Mouse (Mus musculus) limb, embryonic 14.5 days (tissue): ENCODE results near the gene Asf1b. TPM values are rescaled to one million over a fixed set of nuclear protein-coding genes. Genes with fewer than 3 reads are reported as not detected.

Experiments
- ATAC-seq: fragments of 200-750 bp; cut with Nextera tagmentation; 2 replicates; pipeline ENCODE4 v1.8.0; 2017; ENCODE audit warnings: low read depth, moderate number of reproducible peaks, moderate TSS enrichment; ENCODE audit not compliant: low FRiP score
- DNase-seq: peaks from one replicate; pipeline ENCODE4 v3.0.0-alpha.2; 2015; ENCODE audit warnings: low spot score
- H3K27ac ChIP-seq: fragments of 300-500 bp; sonication (generic); replicated peaks from 2 replicates; pipeline ENCODE4 v1.5.1; 2014; ENCODE audit warnings: low read depth, mild to moderate bottlenecking, low read length, moderate library complexity, mixed read lengths
- H3K27me3 ChIP-seq: fragments of 300-500 bp; sonication (generic); 2 replicates; pipeline ENCODE4 v1.6.1; 2014; ENCODE audit warnings: low read length, mixed read lengths; ENCODE audit not compliant: control insufficient read depth, insufficient read depth
- H3K36me3 ChIP-seq: fragments of 300-500 bp; sonication (generic); 2 replicates; pipeline ENCODE4 v1.6.1; 2014; ENCODE audit warnings: mild to moderate bottlenecking, low read length, moderate library complexity, mixed read lengths; ENCODE audit not compliant: control insufficient read depth, insufficient read depth
- H3K4me1 ChIP-seq: fragments of 300-500 bp; sonication (generic); 2 replicates; pipeline ENCODE4 v1.6.1; 2014; ENCODE audit warnings: antibody characterized with exemption, low read length, mixed read lengths; ENCODE audit not compliant: control insufficient read depth, insufficient read depth
- H3K4me2 ChIP-seq: fragments of 300-500 bp; sonication (generic); replicated peaks from 2 replicates; pipeline ENCODE4 v1.6.1; 2014; ENCODE audit warnings: low read depth, mild to moderate bottlenecking, low read length, moderate library complexity; ENCODE audit not compliant: severe bottlenecking
- H3K4me3 ChIP-seq: fragments of 300-500 bp; sonication (generic); replicated peaks from 2 replicates; pipeline ENCODE4 v1.5.1; 2014; ENCODE audit warnings: low read length
- H3K9ac ChIP-seq: fragments of 300-500 bp; sonication (generic); 2 replicates; pipeline ENCODE4 v1.6.1; 2014; ENCODE audit warnings: mild to moderate bottlenecking, low read depth, low read length, moderate library complexity; ENCODE audit not compliant: severe bottlenecking
- H3K9me3 ChIP-seq: fragments of 300-500 bp; sonication (generic); 2 replicates; pipeline ENCODE4 v1.6.1; 2016; ENCODE audit warnings: low read length; ENCODE audit not compliant: control insufficient read depth
- POLR2A ChIP-seq: fragments of 200-500 bp; IDR thresholded peaks from 2 replicates; pipeline ENCODE4 v1.8.0; 2012; ENCODE audit warnings: inconsistent platforms, mild to moderate bottlenecking, moderate library complexity, borderline replicate concordance; ENCODE audit not compliant: insufficient read depth, insufficient read length; ENCODE audit errors: extremely low read depth
- WGBS: fragments of 180-500 bp; shearing (Covaris S2); extraction: QIAGEN DNeasy Blood & Tissue Kit; methylation state at CpG from one replicate; pipeline ENCODE4 v1.1.7; 2014; 5-methylcytosine and 5-hydroxymethylcytosine counted together
- polyA plus RNA-seq, 2 experiments: library from polyadenylated mRNA; depleted of rRNA in 1 of 2; stranded (reverse) in 1 of 2; unstranded in 1 of 2; fragments of >200 nt; fragmentation: Nextera tagmentation in 1 of 2; extraction: Ambion mirVana in 1 of 2; gene quantifications; 2 replicates each; pipeline versions ENCODE4 v1.2.1 to v1.2.3; 2012 to 2014

Asf1b gene
- polyA plus RNA-seq, 2 experiments: 61.2 to 76.2 TPM

GRCm38 (mm10) chr8:83926266-83926665 is 29.0 kb upstream of the Asf1b start:
- no peak overlapping the region for H3K9ac ChIP-seq
- no peak overlapping the region for H3K4me2 ChIP-seq
- no peaks in the 10 kb centered on the region for H3K27me3 ChIP-seq
- WGBS: 77% methylated on average over 7 of the region's 7 CpGs
- TF ChIP-seq POLR2A: no peak
- ATAC-seq: no peak
- H3K9me3 ChIP-seq: no peaks in the 10 kb centered on the region
- no peak overlapping the region for H3K4me3 ChIP-seq
- no peak for DNase-seq
- no peaks in the 10 kb centered on the region for H3K4me1 ChIP-seq
- peaks cover 96% of the 10 kb centered on the region for H3K36me3 ChIP-seq
- no peak overlapping the region for H3K27ac ChIP-seq

- H3K27ac ChIP-seq: no peak overlapping the region
- H3K36me3 ChIP-seq: peaks cover 100% of the 10 kb centered on the region
- ATAC-seq: no peak
Observed at GRCm38 (mm10) chr8:83934222-83934621, 21.1 kb upstream of the Asf1b start.

GRCm38 (mm10) chr8:83934994-83935393 is 20.3 kb upstream of the Asf1b start:
- 86% methylated on average over 2 of the region's 2 CpGs for WGBS
- Histone ChIP-seq H3K9ac (no peak overlapping the region), H3K9me3 (no peaks in the 10 kb centered on the region), H3K27ac (no peak overlapping the region), H3K4me3 (no peak overlapping the region), H3K4me1 (no peaks in the 10 kb centered on the region), H3K4me2 (no peak overlapping the region), H3K36me3 (peaks cover 99% of the 10 kb centered on the region), H3K27me3 (no peaks in the 10 kb centered on the region)
- TF ChIP-seq POLR2A: no peak
- DNase-seq: no peak
- ATAC-seq: no peak

More at GRCm38 (mm10) chr8:83934222-83934621, 21.1 kb upstream of the Asf1b start:
- no peaks in the 10 kb centered on the region for H3K9me3 ChIP-seq
- H3K4me3 ChIP-seq: no peak overlapping the region
- no peak for TF ChIP-seq POLR2A
- H3K4me2 ChIP-seq: no peak overlapping the region
- H3K4me1 ChIP-seq: no peaks in the 10 kb centered on the region
- WGBS: 91% methylated on average over 4 of the region's 5 CpGs
- H3K9ac ChIP-seq: no peak overlapping the region
- H3K27me3 ChIP-seq: no peaks in the 10 kb centered on the region
- no peak for DNase-seq

GRCm38 (mm10) chr8:83935435-83935834 is 19.9 kb upstream of the Asf1b start:
- DNase-seq: no peak
- H3K27me3 ChIP-seq: no peaks in the 10 kb centered on the region
- no peak for TF ChIP-seq POLR2A
- peaks cover 97% of the 10 kb centered on the region for H3K36me3 ChIP-seq
- H3K4me3 ChIP-seq: no peak overlapping the region
- no peaks in the 10 kb centered on the region for H3K9me3 ChIP-seq
- no peak for ATAC-seq
- no peak overlapping the region for H3K27ac ChIP-seq
- WGBS: 95% methylated on average over 8 of the region's 8 CpGs
- H3K4me2 ChIP-seq: no peak overlapping the region
- no peaks in the 10 kb centered on the region for H3K4me1 ChIP-seq
- H3K9ac ChIP-seq: no peak overlapping the region

- Histone ChIP-seq H3K4me1 (no peaks in the 10 kb centered on the region), H3K27ac (no peak overlapping the region), H3K4me3 (no peak overlapping the region), H3K27me3 (no peaks in the 10 kb centered on the region), H3K4me2 (no peak overlapping the region), H3K9me3 (no peaks in the 10 kb centered on the region), H3K36me3 (peaks cover 75% of the 10 kb centered on the region), H3K9ac (no peak overlapping the region)
- ATAC-seq (no peak), DNase-seq (no peak)
- no peak for TF ChIP-seq POLR2A
- 87% methylated on average over 7 of the region's 7 CpGs for WGBS
Observed at GRCm38 (mm10) chr8:83937645-83938044, 17.7 kb upstream of the Asf1b start.

GRCm38 (mm10) chr8:83938330-83938729 is 17.0 kb upstream of the Asf1b start:
- peaks cover 68% of the 10 kb centered on the region for H3K36me3 ChIP-seq
- H3K27ac ChIP-seq: no peak overlapping the region

More at GRCm38 (mm10) chr8:83938330-83938729, 17.0 kb upstream of the Asf1b start:
- 95% methylated on average over 15 of the region's 15 CpGs for WGBS
- Histone ChIP-seq H3K27me3 (no peaks in the 10 kb centered on the region), H3K4me1 (no peaks in the 10 kb centered on the region), H3K4me3 (no peak overlapping the region), H3K9ac (no peak overlapping the region), H3K9me3 (no peaks in the 10 kb centered on the region), H3K4me2 (no peak overlapping the region)
- TF ChIP-seq POLR2A: no peak
- ATAC-seq (no peak), DNase-seq (no peak)
